Mouse (Mus musculus): Measurements from ENCODE around the gene Cx3cr1. TPM values are rescaled to one million over a fixed set of nuclear protein-coding genes. Genes with fewer than 3 reads are reported as not detected.
A peak's percentile ranks its signal among the peaks of the same experiment; 100 is the strongest.

Cx3cr1 gene
- polyA plus RNA-seq, 1 experiment from 2014 or later: 8.9 TPM

- Histone ChIP-seq H3K4me1 (peaks cover 4% of the 10 kb centered on the region; the same call in 1 of the 2 replicates), H3K9ac (no peak overlapping the region), H3K27ac (no peak overlapping the region), H3K9me3 (no peaks in the 10 kb centered on the region), H3K4me2 (no peak overlapping the region), H3K27me3 (no peaks in the 10 kb centered on the region), H3K4me3 (no peak overlapping the region), H3K36me3 (no peaks in the 10 kb centered on the region)
- ATAC-seq (ENCODE audit: insufficient number of reproducible peaks, insufficient read depth, low FRiP score, low TSS enrichment, low read depth): no peak
- 33% methylated on average over 3 of the region's 3 CpGs for WGBS
Observed at GRCm38 (mm10) chr9:119948804-119949203, 120.9 kb downstream of the Cx3cr1 start.

- H3K4me3 ChIP-seq: no peak overlapping the region
- no peak overlapping the region for H3K9ac ChIP-seq
- H3K9me3 ChIP-seq: no peaks in the 10 kb centered on the region
- no peaks in the 10 kb centered on the region for H3K36me3 ChIP-seq
- peaks cover 1% of the 10 kb centered on the region for H3K4me1 ChIP-seq
- no peak for ATAC-seq (ENCODE audit: insufficient number of reproducible peaks, insufficient read depth, low FRiP score, low TSS enrichment, low read depth)
- no peak overlapping the region for H3K27ac ChIP-seq
- H3K27me3 ChIP-seq: no peaks in the 10 kb centered on the region
- 67% methylated on average over 12 of the region's 12 CpGs for WGBS
- H3K4me2 ChIP-seq: no peak overlapping the region
Observed at GRCm38 (mm10) chr9:119945173-119945900, 124.3 kb downstream of the Cx3cr1 start.

GRCm38 (mm10) chr9:119943326-119943725 is 126.4 kb downstream of the Cx3cr1 start:
- H3K4me3 ChIP-seq: no peak overlapping the region
- H3K27me3 ChIP-seq: no peaks in the 10 kb centered on the region
- ATAC-seq (ENCODE audit: insufficient number of reproducible peaks, insufficient read depth, low FRiP score, low TSS enrichment, low read depth): no peak
- H3K4me2 ChIP-seq: no peak overlapping the region
- peaks cover 12% of the 10 kb centered on the region for H3K4me1 ChIP-seq
- H3K27ac ChIP-seq: no peak overlapping the region
- H3K9me3 ChIP-seq: no peaks in the 10 kb centered on the region
- H3K9ac ChIP-seq: no peak overlapping the region
- no peaks in the 10 kb centered on the region for H3K36me3 ChIP-seq
- 56% methylated on average over 1 of the region's 1 CpGs for WGBS

- Histone ChIP-seq H3K27ac (no peak overlapping the region), H3K4me2 (no peak overlapping the region), H3K4me3 (no peak overlapping the region), H3K27me3 (no peaks in the 10 kb centered on the region), H3K4me1 (peaks cover 18% of the 10 kb centered on the region), H3K9ac (no peak overlapping the region), H3K9me3 (no peaks in the 10 kb centered on the region), H3K36me3 (no peaks in the 10 kb centered on the region)
- no peak for ATAC-seq (ENCODE audit: insufficient number of reproducible peaks, insufficient read depth, low FRiP score, low TSS enrichment, low read depth)
- WGBS: 74% methylated on average over 14 of the region's 14 CpGs
Observed at GRCm38 (mm10) chr9:119941861-119942260, 127.8 kb downstream of the Cx3cr1 start.

- Histone ChIP-seq H3K4me3 (no peak overlapping the region), H3K27ac (no peak overlapping the region), H3K4me2 (no peak overlapping the region), H3K4me1 (peaks cover 20% of the 10 kb centered on the region), H3K27me3 (no peaks in the 10 kb centered on the region), H3K9me3 (no peaks in the 10 kb centered on the region), H3K9ac (no peak overlapping the region), H3K36me3 (no peaks in the 10 kb centered on the region)
- no peak for ATAC-seq (ENCODE audit: insufficient number of reproducible peaks, insufficient read depth, low FRiP score, low TSS enrichment, low read depth)
- 78% methylated on average over 5 of the region's 5 CpGs for WGBS
Observed at GRCm38 (mm10) chr9:119941407-119941806, 128.3 kb downstream of the Cx3cr1 start.

GRCm38 (mm10) chr9:119939646-119940045 is 130.0 kb downstream of the Cx3cr1 start:
- Histone ChIP-seq H3K4me2 (no peak overlapping the region), H3K4me1 (peaks cover 23% of the 10 kb centered on the region), H3K9me3 (no peaks in the 10 kb centered on the region), H3K9ac (0 out of 2 replicates have a peak overlapping the region, but pooled peaks have one; percentile 51), H3K27me3 (no peaks in the 10 kb centered on the region), H3K36me3 (no peaks in the 10 kb centered on the region), H3K27ac (no peak overlapping the region), H3K4me3 (no peak overlapping the region)
- 26% methylated on average over 10 of the region's 10 CpGs for WGBS
- ATAC-seq (ENCODE audit: insufficient number of reproducible peaks, insufficient read depth, low FRiP score, low TSS enrichment, low read depth): no peak

GRCm38 (mm10) chr9:119938496-119938895 is 131.2 kb downstream of the Cx3cr1 start:
- no peaks in the 10 kb centered on the region for H3K36me3 ChIP-seq
- H3K27me3 ChIP-seq: no peaks in the 10 kb centered on the region
- peaks cover 23% of the 10 kb centered on the region for H3K4me1 ChIP-seq
- no peaks in the 10 kb centered on the region for H3K9me3 ChIP-seq
- no peak overlapping the region for H3K27ac ChIP-seq
- H3K4me2 ChIP-seq: no peak overlapping the region
- 74% methylated on average over 4 of the region's 4 CpGs for WGBS
- no peak overlapping the region for H3K4me3 ChIP-seq
- H3K9ac ChIP-seq: no peak overlapping the region
- ATAC-seq (ENCODE audit: insufficient number of reproducible peaks, insufficient read depth, low FRiP score, low TSS enrichment, low read depth): no peak

GRCm38 (mm10) chr9:119937005-119937773 is 132.5 kb downstream of the Cx3cr1 start, which contains the start of the genes Gorasp1 and Ttc21a:
TSS of gene Gorasp1 (minus strand) at chr9:119937565.
TSS of gene Ttc21a (plus strand) at chr9:119937606.
- ATAC-seq (ENCODE audit: insufficient number of reproducible peaks, insufficient read depth, low FRiP score, low TSS enrichment, low read depth): peak; percentile 89
- peak within 1 kb of the TSS; percentile 74 for H3K27ac ChIP-seq
- peaks cover 10% of the 10 kb centered on the region for H3K36me3 ChIP-seq
- H3K9me3 ChIP-seq: no peaks in the 10 kb centered on the region
- peak within 1 kb of the TSS; percentile 84 for H3K4me2 ChIP-seq
- no peaks in the 10 kb centered on the region for H3K27me3 ChIP-seq
- WGBS: 3% methylated on average over 40 of the region's 40 CpGs
- peak within 1 kb of the TSS; percentile 74 for H3K4me3 ChIP-seq
- H3K9ac ChIP-seq: peak within 1 kb of the TSS; percentile 93
- H3K4me1 ChIP-seq: peaks cover 23% of the 10 kb centered on the region

GRCm38 (mm10) chr9:119933675-119934074 is 136.0 kb downstream of the Cx3cr1 start:
- Histone ChIP-seq H3K4me1 (peaks cover 12% of the 10 kb centered on the region), H3K4me3 (no peak overlapping the region), H3K9me3 (no peaks in the 10 kb centered on the region), H3K27me3 (no peaks in the 10 kb centered on the region), H3K9ac (no peak overlapping the region), H3K27ac (no peak overlapping the region), H3K4me2 (no peak overlapping the region), H3K36me3 (peaks cover 45% of the 10 kb centered on the region)
- ATAC-seq (ENCODE audit: insufficient number of reproducible peaks, insufficient read depth, low FRiP score, low TSS enrichment, low read depth): no peak
- WGBS: 92% methylated on average over 6 of the region's 6 CpGs

GRCm38 (mm10) chr9:119932358-119932757 is 137.3 kb downstream of the Cx3cr1 start:
- Histone ChIP-seq H3K4me1 (peaks cover 6% of the 10 kb centered on the region), H3K9me3 (no peaks in the 10 kb centered on the region), H3K27me3 (no peaks in the 10 kb centered on the region), H3K27ac (no peak overlapping the region), H3K4me2 (no peak overlapping the region), H3K9ac (no peak overlapping the region; the same call in 1 of the 2 replicates), H3K36me3 (peaks cover 58% of the 10 kb centered on the region), H3K4me3 (no peak overlapping the region)
- ATAC-seq (ENCODE audit: insufficient number of reproducible peaks, insufficient read depth, low FRiP score, low TSS enrichment, low read depth): no peak
- 90% methylated on average over 12 of the region's 12 CpGs for WGBS

- 82% methylated on average over 5 of the region's 5 CpGs for WGBS
- Histone ChIP-seq H3K4me3 (no peak overlapping the region), H3K4me2 (no peak overlapping the region), H3K27me3 (no peaks in the 10 kb centered on the region), H3K9me3 (no peaks in the 10 kb centered on the region), H3K4me1 (no peaks in the 10 kb centered on the region), H3K9ac (no peak overlapping the region), H3K27ac (no peak overlapping the region), H3K36me3 (peaks cover 94% of the 10 kb centered on the region)
- ATAC-seq (ENCODE audit: insufficient number of reproducible peaks, insufficient read depth, low FRiP score, low TSS enrichment, low read depth): no peak
Observed at GRCm38 (mm10) chr9:119926497-119926896, 143.2 kb downstream of the Cx3cr1 start.

GRCm38 (mm10) chr9:119925729-119926128 is 143.9 kb downstream of the Cx3cr1 start:
- WGBS: 79% methylated on average over 8 of the region's 8 CpGs
- H3K4me3 ChIP-seq: no peak overlapping the region
- H3K9ac ChIP-seq: no peak overlapping the region
- peaks cover 94% of the 10 kb centered on the region for H3K36me3 ChIP-seq
- no peak overlapping the region for H3K4me2 ChIP-seq
- no peaks in the 10 kb centered on the region for H3K27me3 ChIP-seq
- no peak overlapping the region for H3K27ac ChIP-seq
- no peaks in the 10 kb centered on the region for H3K4me1 ChIP-seq
- no peak for ATAC-seq (ENCODE audit: insufficient number of reproducible peaks, insufficient read depth, low FRiP score, low TSS enrichment, low read depth)
- H3K9me3 ChIP-seq: no peaks in the 10 kb centered on the region
